Mouse (Mus musculus): ENCODE data around the gene March1.

Gene March1

DNA sequence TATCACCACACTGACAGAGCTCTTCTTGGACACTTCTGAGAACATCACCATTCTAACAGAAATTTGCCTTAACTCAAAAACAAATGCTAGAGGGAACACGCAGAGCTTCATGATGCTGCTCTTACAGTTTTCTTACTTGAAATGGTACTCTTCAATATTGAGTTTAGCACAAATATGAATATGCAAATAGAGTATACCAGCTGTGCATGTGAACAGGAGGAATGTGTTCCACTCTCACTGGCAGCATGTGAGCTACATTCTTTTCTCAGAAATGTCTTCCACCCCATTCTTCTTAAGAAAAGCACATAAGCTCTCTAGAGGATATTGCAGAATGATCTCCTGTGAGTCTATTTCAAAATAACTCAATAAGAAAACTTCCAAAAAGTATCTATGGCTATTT, 370.0 kb downstream of the March1 start:
- no peak for DNase-seq (ENCODE audit: low spot score in 2 of 2)

DNA sequence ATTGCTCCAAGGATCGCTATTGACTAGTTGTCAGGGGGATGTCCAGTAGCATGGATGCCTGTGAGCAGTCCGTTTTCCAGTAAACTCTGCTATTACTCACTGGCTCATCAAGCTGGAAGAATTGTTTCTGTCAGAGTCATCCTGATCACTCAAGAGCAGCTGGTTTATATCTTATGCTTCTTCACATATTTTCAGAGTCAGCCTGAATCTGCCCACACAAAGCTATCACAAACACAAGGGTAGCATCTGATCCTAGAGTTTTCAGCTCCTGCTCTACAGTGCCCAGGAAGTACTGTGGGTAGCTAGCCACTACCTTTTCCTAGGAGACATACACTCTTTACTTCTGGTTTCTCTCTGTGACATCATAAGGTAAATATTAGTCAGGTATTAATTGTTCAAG, 405.1 kb downstream of the March1 start:
- DNase-seq (ENCODE audit: low spot score in 2 of 2): no peak

DNA sequence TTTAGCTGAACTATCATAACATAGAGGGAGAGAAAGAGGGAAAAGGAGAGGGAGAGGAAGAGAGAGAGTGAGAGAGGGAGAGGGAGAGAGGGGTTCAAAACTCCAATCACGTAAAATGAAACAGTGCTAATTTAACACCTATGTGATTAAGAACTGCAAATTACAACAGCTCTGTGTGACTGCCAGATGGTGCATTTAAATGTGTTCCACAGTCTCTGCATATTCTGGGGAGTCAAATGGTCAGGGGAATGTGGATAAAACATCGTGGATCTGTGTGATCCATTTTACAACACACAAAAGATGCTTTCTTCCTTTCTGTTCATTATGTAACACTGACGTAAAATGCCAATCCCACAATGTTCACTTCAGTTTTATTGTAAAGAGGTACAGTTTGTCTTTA, 416.0 kb downstream of the March1 start:
- no peak for DNase-seq (ENCODE audit: low spot score in 2 of 2)

DNA sequence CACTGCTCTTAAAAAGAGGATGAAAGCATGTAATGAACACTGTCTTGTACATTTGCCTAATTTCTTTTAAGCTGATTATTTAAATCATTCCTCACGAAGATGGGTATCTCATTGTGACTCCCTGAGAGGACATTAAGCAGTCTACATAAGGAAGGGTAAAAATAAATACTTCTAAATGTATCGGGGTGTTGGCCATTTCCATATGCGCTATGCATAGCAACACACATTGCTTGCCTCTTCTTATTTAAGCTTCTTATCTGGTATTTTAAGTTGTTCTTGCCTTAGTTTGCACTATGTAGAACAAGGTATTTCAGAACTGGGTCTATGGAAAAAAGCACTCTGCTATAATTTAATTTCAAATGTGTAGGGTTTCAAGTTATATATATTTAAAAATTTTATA, 416.7 kb downstream of the March1 start:
- DNase-seq (ENCODE audit: low spot score in 2 of 2): no peak

DNA sequence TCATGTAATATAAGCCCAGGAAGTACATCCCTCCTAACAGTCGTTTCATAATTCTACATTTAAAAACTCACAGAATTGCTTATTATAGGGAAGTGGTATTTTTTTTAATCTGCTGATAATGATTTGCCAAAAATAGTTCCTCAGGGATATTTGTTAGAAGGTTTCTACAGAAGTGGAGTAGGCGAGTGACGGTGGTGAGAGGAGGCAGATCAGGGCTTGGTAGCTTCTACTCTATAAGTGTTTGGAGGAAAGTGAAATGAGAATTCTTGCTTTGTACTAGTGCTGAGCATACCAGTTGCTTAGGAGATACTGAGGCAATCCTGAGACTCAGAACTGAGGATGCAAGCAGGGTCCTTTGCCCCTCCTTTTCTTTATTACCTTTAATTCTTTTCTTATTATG, 476.5 kb downstream of the March1 start:
- DNase-seq (ENCODE audit: low spot score in 2 of 2): no peak

DNA sequence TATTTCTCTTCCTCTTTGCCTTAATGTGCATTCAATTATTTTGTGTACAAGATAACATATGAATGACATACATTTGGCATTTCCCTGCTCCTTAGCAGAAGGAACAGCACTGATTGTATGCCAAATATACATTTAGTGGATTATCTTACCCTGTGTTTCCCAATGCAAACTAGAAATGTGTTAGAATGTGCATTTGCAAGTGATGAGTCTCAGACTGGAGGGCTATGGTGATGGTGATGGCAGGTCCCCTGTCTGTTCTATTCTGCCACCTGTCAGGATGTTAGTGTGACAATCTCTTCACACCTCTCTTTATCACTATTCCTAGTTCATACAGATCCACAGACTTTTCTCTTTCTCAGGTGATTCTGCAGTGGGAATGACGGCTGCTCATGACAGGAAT, 480.4 kb downstream of the March1 start:
- no peak for DNase-seq (ENCODE audit: low spot score in 2 of 2)

DNA sequence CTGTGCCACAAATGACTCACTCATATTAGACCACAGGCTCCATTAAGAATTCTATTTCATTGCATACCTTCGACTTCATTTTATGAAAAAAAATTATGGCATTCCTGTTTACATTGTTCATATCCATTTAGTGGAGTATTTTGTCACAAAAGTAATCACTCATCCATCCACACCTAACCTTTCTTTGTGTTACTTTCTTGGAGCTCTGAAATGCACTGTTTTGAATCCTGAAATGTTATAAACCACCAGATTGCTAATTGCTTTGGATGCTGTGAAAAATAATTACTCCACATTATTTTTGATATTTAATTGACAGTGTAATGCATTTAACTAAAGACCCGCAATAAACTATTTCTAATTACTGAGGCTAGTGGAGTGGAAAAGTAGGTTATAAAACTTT, 501.6 kb downstream of the March1 start:
- DNase-seq (ENCODE audit: low spot score in 2 of 2): no peak

DNA sequence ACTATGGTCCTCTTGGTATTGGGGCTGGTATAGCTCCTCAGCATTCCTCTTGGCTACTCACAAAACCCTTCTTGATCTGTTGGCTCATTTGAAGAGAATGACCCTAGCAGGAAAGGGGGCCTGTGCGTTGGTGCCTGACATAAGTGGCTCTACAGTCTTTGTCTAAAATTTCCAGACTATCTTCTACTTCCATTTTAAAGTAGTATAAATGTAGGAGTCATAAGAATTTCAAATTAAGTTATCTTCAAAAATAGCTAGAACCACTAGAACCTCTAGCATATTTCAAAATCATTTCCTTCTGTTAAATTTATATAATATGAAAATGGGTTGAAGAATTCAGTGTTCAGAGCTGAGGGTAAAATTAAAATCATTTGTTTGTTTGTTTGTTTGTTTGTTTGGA, 541.9 kb downstream of the March1 start:
- DNase-seq (ENCODE audit: low spot score in 2 of 2): no peak

DNA sequence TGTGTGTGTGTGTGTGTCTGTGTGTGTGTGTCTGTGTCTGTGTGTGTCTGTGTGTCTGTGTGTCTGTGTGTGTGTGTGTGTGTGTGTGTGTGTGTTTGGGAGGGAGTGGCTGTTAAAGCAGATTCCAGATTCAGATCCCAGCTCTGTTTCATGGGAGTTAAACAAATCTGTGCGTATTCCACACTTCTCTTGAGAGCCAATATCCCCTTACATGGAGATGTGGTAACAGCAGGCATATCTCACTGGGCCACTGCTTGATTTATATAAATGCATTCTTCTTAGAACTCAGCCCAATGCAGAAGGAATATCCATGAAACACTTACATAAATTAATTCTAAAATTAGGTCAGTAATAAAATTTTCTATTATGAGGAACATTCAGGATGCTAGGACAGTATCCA, 549.1 kb downstream of the March1 start:
- no peak for DNase-seq (ENCODE audit: low spot score in 2 of 2)

DNA sequence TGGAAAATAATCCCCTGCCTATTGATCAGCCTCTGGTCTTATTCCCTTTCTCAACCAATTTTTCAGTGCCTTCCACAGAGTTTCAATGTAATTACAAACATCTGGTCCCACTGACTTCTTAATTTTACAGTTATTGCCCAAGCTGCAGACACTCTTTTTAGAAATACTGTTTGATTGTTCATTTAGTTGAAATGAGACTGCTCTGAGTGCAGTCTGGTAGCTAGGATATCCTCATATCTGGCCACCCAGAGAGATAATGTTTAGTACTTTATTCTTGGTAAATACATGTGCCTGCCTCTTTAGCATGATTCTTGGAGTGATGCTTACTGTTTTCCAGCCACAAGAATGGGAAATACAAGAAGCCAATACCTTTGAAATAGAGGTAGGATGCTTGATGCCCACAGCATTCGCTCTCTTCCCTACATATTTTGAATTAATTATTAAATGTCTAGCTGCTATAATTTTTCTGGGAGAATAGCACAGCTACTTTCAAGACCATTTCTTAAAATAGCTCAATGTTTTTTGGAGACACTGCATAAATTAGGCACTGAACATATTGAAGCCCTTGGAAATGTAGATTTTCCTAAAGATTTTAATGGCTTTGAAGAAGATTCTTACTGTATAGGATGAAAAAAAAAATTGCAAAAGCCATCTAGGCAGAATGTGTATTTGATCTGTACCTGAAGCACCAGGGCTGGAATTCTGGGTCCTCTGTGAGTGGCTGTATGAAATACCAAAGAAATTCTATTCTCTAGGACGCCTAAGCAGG, 549.9 kb downstream of the March1 start:
- no peak for DNase-seq (ENCODE audit: low spot score in 2 of 2)

DNA sequence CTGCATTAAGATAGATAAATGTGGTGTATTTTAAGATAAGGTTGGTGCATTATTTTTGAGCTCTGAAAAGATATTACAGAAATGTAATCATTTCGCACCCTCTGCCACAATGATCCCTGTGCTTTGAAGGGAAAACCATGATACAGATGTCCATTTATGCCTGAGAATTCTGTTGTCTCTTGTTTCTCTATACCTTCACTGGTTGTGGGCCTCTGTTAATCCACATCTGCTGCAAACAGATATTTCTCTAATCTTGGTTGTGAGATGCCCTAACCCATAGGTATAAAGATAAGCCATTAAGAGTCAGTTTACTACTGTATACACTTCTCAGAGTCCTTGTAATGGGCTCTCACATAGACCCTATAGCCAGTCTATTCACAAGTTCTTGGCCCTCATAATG, 561.6 kb downstream of the March1 start:
- DNase-seq (ENCODE audit: low spot score in 2 of 2): no peak

DNA sequence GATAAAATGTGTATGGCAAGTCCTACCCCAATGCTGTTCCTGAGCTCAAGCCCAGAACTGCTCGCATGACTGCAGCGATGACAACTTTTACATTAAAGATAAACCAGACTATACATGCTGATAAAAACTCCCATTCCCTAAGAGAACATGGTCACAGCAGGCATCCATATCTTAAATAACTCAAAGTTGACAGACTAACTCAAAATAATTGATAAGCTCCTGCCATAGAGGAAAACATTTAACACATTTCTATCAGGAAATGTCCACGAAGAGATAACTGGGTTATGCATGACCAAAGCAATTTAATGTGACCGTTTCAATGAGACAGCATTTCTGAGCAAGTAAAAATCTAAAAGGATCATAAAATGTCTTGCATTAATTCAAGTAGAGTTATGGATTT, 563.6 kb downstream of the March1 start:
- no peak for DNase-seq (ENCODE audit: low spot score in 2 of 2)

DNA sequence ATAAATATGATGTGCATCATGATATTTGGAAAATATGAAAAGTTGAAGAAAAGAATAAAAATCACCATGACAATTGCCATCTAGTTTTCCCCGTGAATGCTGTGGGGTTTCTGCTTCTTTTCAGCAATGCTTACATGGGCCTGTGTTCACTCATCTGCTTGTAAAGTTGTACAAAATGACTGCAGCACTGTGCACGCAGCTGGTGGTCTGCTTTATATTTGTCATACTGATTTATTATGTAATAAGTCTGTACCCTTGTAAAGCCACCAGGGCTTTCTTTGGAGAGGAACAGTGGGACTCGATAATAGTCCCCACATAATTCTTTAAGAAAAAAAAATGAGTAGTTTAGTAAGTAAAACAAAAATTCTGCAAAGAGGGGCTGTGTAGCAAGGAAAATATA, 564.6 kb downstream of the March1 start:
- DNase-seq (ENCODE audit: low spot score in 2 of 2): no peak

DNA sequence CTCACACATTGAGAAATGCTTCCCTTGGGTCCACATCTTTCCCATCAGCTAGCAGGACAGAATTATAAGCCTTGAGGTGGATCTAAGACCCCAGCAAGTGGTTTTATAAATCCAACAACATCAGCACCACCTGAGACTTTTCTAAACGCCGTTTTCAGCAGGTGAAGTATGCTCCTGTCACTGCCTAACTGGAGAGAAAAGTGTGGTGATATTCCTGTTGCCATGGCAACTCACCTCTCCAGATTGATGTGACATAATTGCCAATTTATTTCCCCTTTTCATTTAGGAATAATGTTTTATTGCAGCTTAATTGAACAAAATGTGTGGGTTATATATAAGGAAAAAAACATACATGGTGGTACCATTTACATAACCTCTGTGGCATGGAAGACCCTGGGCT, 565.8 kb downstream of the March1 start:
- no peak for DNase-seq (ENCODE audit: low spot score in 2 of 2)

DNA sequence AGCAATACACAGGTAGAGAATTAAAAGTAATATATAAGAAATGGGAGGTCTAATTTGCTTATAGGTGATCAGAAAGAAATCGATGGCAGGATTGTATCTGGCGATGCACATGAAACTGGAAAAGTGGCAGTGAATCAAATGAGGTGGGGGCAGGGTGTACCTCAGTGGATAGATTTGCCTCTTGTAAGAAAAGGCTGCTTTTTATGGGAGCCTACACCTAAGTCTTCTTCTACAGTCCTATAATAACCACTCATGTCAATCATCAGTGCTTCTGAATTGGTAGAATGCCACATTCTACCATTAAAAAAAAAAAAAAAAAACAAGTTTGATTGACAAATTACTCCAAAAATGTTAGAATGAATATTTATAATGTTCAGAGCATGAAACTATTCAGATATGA, 567.5 kb downstream of the March1 start:
- DNase-seq (ENCODE audit: low spot score in 2 of 2): no peak

DNA sequence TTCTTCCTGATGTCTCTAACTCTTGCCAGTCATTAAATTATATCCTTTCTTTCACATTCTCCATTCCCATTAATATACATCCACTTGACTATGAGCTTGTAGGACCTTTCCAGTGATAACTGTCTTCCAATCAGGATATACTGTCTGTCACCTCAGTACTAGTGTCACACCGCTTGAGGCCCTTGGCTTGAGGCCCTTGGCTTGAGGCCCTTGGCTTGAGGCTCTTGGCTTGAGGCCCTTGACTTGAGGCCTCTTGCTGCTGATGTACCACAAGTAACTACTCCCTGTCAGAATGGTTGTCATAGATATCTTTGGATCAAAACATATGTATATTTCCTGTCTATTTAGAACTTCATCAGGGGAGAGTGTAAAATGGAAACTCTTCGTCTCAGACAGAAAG, 576.7 kb downstream of the March1 start:
- DNase-seq (ENCODE audit: low spot score in 2 of 2): no peak

DNA sequence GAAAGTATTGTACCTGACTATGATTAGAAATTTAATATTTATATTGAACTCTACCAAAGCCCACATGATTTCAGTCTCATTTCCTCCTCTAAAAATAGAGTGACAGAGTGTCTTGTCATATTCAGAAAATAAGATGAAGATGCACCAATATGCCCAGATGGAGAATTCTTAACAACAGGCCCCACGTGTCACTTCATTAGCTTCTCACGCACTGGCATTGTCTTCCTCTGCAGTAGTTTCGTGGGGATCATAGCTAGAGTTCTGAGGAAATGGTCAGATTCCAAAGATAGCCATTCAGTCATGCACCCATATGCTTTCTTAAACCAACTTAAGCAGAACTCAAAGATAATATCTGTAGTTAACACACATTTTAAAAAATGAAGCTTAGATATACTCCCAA, 582.5 kb downstream of the March1 start:
- DNase-seq (ENCODE audit: low spot score in 2 of 2): no peak

DNA sequence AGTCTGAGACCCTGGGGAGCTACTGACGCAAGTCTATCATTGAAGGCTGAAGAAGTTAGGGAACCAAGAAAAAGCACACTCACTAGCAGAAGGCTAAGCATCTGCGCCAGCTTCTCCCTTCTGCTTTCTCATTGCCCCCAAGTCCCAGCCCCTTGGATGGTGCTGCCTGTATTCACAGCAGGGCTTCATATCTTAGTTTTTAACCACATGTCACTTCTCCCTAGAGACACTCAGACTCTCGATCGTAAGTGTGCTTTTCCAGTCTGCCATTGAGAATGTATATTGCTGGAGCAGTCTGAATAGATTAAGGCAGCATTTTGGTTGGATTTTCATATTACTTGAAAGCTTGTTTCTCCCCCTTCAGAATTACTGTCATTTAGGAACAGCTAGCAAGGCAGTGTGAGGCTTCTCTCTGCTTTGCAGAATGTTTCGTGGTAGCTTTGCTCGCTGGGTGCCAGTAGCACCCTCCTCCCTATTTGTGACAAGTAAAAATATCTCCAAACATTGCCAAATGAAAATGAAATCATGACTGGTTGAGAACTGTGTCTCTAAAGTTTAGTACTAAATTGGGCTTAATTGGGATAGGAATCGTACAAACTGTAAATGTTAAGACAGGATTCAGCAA, 586.2 kb downstream of the March1 start:
- DNase-seq (ENCODE audit: low spot score in 2 of 2): no peak

DNA sequence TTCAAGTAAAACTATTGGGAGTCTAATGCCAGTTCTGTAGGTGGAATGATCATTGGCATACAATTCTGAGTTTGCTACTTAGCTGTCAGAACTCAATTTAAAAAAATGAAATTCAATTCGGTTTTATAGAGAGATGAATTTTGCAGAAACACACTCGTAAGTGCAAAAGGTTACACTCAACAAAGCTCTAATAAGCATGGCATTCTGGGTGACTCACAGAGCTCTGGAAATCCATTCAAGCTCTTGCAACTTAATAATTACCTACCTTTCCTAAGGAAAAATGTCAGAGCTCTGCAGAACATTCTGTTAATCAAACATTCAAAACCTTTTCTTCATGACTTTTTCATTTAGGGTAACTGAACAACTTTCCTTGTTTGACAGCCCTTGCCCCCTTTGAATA, 591.9 kb downstream of the March1 start:
- DNase-seq (ENCODE audit: low spot score in 2 of 2): no peak

DNA sequence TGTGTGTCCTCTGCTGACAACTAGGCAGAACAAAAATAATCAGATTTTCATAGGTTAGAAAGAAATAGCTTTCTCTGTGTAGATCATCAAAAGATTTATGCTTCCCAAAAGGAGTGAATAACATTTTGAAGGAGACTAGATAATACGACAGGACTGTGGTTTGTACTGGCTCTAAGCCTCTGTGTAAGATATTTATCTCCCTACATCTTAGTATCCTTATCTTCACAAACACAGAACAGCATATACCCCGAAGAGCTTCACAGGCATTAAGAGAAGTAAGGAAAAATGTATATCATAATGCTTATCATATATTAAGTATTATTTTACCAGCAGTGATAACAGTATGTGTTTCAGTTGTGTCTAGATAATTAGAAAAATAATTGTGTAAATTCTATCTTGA, 592.6 kb downstream of the March1 start:
- no peak for DNase-seq (ENCODE audit: low spot score in 2 of 2)

DNA sequence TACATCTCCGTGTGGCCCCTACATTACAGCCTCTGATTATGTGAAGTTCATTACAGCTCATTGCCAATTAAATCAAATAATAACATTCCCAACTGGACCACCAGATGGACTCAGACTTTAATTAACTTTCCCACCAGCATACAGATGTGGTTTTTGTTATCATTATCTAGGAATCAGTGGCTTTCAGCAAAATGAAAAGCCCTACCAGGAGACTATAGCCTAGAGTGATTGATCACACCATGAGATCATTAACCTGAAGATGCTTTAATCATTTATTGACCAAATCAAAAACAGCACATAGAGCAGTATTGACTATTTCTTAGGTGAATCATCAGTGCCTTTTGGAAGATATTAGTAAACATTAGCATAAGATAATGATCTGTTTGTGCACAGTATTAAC, 602.3 kb downstream of the March1 start:
- no peak for DNase-seq (ENCODE audit: low spot score in 2 of 2)

DNA sequence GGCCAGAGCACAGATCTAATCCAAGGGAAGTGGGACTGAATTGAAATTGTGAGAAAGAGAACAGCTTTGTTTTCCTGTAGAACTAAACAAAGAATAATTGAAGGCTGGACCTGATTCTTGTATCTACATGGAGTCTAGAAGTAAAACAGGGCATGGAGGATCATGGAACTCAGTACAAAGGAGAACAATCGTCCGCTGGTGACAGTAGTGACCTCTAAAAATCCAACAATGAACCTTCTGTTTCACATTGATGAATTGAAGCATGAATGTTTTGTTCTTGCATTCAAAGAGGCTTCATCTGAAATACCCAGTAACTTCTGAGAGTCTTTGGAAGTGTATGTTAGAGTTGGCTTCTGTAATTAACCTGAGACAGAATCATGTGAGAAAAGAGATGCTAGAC, 612.2 kb downstream of the March1 start:
- DNase-seq (ENCODE audit: low spot score in 2 of 2): no peak

DNA sequence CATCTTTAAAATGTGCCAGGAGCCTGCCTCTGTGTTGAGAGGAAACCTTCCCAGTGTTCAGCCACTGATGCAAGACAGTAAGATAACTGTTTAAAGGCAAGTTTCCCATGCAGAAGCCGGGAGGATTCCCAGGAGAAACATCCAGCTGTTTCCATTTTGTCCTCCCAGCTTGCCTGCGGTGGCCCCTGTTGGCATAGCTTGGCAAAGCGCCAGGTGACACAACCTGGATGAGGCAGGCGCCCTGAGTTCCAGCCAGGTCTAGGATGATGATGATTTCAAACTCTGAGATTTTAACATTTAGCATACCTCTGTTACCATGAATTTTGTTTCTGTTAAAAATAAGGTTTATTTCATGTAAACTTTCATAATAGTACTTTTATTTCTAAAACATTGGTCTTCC, 651.8 kb downstream of the March1 start:
- no peak for DNase-seq (ENCODE audit: low spot score in 2 of 2)

DNA sequence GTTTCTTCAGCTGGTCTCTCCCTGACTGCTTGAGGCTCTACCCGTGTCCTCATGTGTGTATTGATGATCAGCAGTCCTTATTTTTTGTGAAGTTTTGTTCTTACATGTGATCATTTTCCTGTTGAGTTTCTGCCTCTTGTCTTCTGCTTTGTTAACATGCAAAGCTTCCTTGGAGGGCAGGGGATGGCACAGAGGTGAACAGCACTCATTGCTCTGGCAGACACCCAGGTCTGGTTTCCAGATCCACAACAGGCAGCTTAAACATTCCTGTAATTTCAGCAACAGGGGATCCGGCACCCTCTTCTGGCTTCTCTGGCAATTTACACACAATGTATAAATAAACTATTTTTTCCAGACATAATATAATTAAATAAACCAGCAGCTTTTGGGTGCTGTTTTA, 652.4 kb downstream of the March1 start:
- no peak for DNase-seq (ENCODE audit: low spot score in 2 of 2)
